Comparison of ENCODE assay signal across 16 mouse cellular contexts in the genomic region with DNA sequence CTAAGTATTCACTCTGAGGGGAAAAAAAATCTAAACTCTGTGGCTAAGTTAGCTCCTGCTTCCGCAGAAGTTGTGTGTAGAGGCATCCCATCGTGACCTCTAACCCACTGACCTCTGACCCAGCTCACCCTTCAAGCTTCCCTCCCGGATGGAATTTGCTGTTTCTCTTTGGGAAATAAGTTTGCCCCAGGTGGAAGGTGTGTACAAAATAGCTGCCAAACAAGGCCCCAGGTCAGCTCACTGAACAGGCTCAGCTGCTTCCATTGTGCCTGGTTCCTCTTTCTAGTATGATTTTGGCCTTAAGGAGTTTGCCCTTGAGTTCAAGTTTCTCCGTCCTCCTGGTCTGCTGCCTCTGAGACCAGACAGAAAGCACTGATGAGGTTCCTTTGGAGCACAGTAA. TPM values are rescaled to one million over a fixed set of nuclear protein-coding genes. Genes with fewer than 3 reads are reported as not detected.
DNase-seq lines count a peak whose midpoint lies in the region; ATAC-seq and TF ChIP-seq lines count a peak whose summit lies in the region.
"Had no signal": no experiment of that assay in that cellular context is flagged by ENCODE, and none has a peak within 500 bp of the region (broad histone marks: within the 10 kb centered on the region; RNA-seq: fewer than 3 reads in every experiment).

No protein-coding gene starts in this region.

- dilution Hi-C loops in CH12.LX (cut with MboI; ENCODE audit: extremely low pct_ligation_motif_present, extremely low pct_unique_long_range_greater_than_20kb, low sequenced_read_pairs), result no loop called here

- intact Hi-C loops in heart, adult 2 months (cut with DNase I), result no loop called here

- H3K4me2 ChIP-seq in CH12.LX (ENCODE audit: insufficient read depth, low read depth, poor library complexity, severe bottlenecking), result peak overlapping the region; percentile 33; the same call in 1 of the 2 replicates
- peak overlapping the region; percentile 37; the same call in 1 of the 2 replicates for H3K4me2 ChIP-seq in limb, embryonic 12.5 days
- H3K4me2 ChIP-seq: liver, embryonic 15.5 days; midbrain, embryonic 11.5 days had no signal

- H3K9me3 ChIP-seq in CH12.LX (replicated peaks; ENCODE audit: low read length) (no peaks in the 10 kb centered on the region), ES-E14 (ENCODE audit: control insufficient read depth, insufficient read depth, low read depth, low read length) (no peaks in the 10 kb centered on the region)
- no peaks in the 10 kb centered on the region for H3K9me3 ChIP-seq in limb, embryonic 12.5 days
- H3K9me3 ChIP-seq: liver, embryonic 15.5 days had no signal

- WGBS in heart, adult 2 months, result 53% methylated on average over 4 of the region's 4 CpGs
- 50% methylated on average over 4 of the region's 4 CpGs for WGBS in limb, embryonic 12.5 days

- peak overlapping the region; percentile 64; the same call in 1 of the 2 replicates for H3K27ac ChIP-seq in heart, adult 2 months
- H3K27ac ChIP-seq in CH12.LX (ENCODE audit: insufficient read depth, low read depth), result peak overlapping the region; percentile 27
- peak overlapping the region; percentile 12; the same call in 1 of the 2 replicates for H3K27ac ChIP-seq in ES-E14 (ENCODE audit: insufficient read depth, low read depth, low read length, poor library complexity, severe bottlenecking)
- no peak overlapping the region for H3K27ac ChIP-seq in limb, embryonic 12.5 days
- H3K27ac ChIP-seq: liver, embryonic 15.5 days had no signal

- no peak for DNase-seq in heart, adult 2 months
- no peak for DNase-seq in heart, postnatal 4 days
- no peak for DNase-seq in CH12.LX (ENCODE audit: extremely low read depth)
- no peak for DNase-seq in ES-E14 (ENCODE audit: low read depth, low spot score)
- no peak for DNase-seq in cerebellum, postnatal 4 days (ENCODE audit: low spot score in 2 of 2)
- no peak for DNase-seq in gastrocnemius, postnatal 10 days
- DNase-seq: adrenal gland, postnatal 25 days; cerebellum, adult 9-11 months; lung, postnatal 10 days; right cerebral cortex, postnatal 25 days; thymus, adult 18-20 months had no signal

- no peak for ATAC-seq in limb, embryonic 12.5 days (ENCODE audit: insufficient number of reproducible peaks, insufficient read depth, low FRiP score, low TSS enrichment, low read depth)
- ATAC-seq: activated CD4-positive, CD25-positive, alpha-beta regulatory T cell, adult 4 months; intestine, embryonic 16.5 days had no signal

- in situ Hi-C loops in CH12.LX (cut with MboI; ENCODE audit: low pct_ligation_motif_present, low pct_unique_long_range_greater_than_20kb, low sequenced_read_pairs), result loop anchor here (25.0 kb wide), 3 partner anchors 528 to 1578 kb away; no protein-coding TSS in a partner anchor
- in situ Hi-C loops in ES-E14 (cut with MboI; ENCODE audit: low sequenced_read_pairs in 2 of 2, unreplicated experiment in 2 of 2), result no loop called here

- TF ChIP-seq POLR2A in heart, adult 2 months (IDR thresholded peaks at IDR 0.05; ENCODE audit: insufficient read depth, low read depth, low read length), result no peak
- TF ChIP-seq POLR2A in CH12.LX (IDR thresholded peaks at IDR 0.05; ENCODE audit: low read depth, low read length), result no peak

- no peak overlapping the region for H3K4me3 ChIP-seq in heart, adult 2 months
- H3K4me3 ChIP-seq in CH12.LX (replicated peaks in 1 of 3; ENCODE audit: low read depth in 2 of 3, low read length in 2 of 3, poor library complexity in 1 of 3), result no peak overlapping the region
- no peak overlapping the region for H3K4me3 ChIP-seq in ES-E14 (ENCODE audit: insufficient read depth in 1 of 2, low read depth in 1 of 2, low read length in 2 of 2, poor library complexity in 1 of 2, severe bottlenecking in 1 of 2)
- H3K4me3 ChIP-seq in limb, embryonic 12.5 days (replicated peaks), result no peak overlapping the region
- H3K4me3 ChIP-seq: liver, embryonic 15.5 days had no signal

- H3K27me3 ChIP-seq in heart, adult 2 months (ENCODE audit: control insufficient read depth, insufficient read depth, low read length), result no peaks in the 10 kb centered on the region
- H3K27me3 ChIP-seq in CH12.LX (replicated peaks), result no peaks in the 10 kb centered on the region
- no peaks in the 10 kb centered on the region for H3K27me3 ChIP-seq in limb, embryonic 12.5 days

- TF ChIP-seq EP300 in heart, adult 2 months (IDR thresholded peaks at IDR 0.05; ENCODE audit: insufficient read depth, low read depth, low read length), result no peak
- TF ChIP-seq EP300 in CH12.LX (IDR thresholded peaks at IDR 0.05; ENCODE audit: low read length), result peak; percentile 73

- H3K36me3 ChIP-seq in heart, adult 2 months (ENCODE audit: control insufficient read depth, insufficient read depth, low read length), result peaks cover 24% of the 10 kb centered on the region
- H3K36me3 ChIP-seq in CH12.LX (replicated peaks in 1 of 2; ENCODE audit: control insufficient read depth in 1 of 2, insufficient read depth in 1 of 2, low read length in 1 of 2) (peaks cover 0 to 13% of the 10 kb centered on the region in 2 experiments), ES-E14 (ENCODE audit: control insufficient read depth, insufficient read depth, low read length, poor library complexity, severe bottlenecking) (no peaks in the 10 kb centered on the region)
- peaks cover 24% of the 10 kb centered on the region for H3K36me3 ChIP-seq in limb, embryonic 12.5 days
- H3K36me3 ChIP-seq: liver, embryonic 15.5 days had no signal

- peaks cover 23% of the 10 kb centered on the region for H3K4me1 ChIP-seq in heart, adult 2 months (ENCODE audit: control insufficient read depth, insufficient read depth, low read length)
- H3K4me1 ChIP-seq in CH12.LX (ENCODE audit: control insufficient read depth in 1 of 2, insufficient read depth in 2 of 2), result peaks cover 14 to 92% of the 10 kb centered on the region in 2 experiments
- H3K4me1 ChIP-seq in ES-E14 (ENCODE audit: control insufficient read depth in 2 of 2, insufficient read depth in 2 of 2, low read length in 2 of 2, poor library complexity in 1 of 2), result peaks cover 5 to 7% of the 10 kb centered on the region in 2 experiments; a peak in 2 of 4 replicates
- H3K4me1 ChIP-seq in limb, embryonic 12.5 days (replicated peaks), result peaks cover 60% of the 10 kb centered on the region

- H3K79me2 ChIP-seq in heart, adult 2 months (replicated peaks; ENCODE audit: control insufficient read depth, insufficient read depth, low read length), result 0 out of 2 replicates have a peak, but pooled peaks cover 2% of the 10 kb centered on the region
- peaks cover 27% of the 10 kb centered on the region for H3K79me2 ChIP-seq in CH12.LX (replicated peaks; ENCODE audit: control insufficient read depth, extremely low read depth, insufficient read depth, poor library complexity, severe bottlenecking)

- no peak for TF ChIP-seq RAD21 in CH12.LX (IDR thresholded peaks at IDR 0.05; ENCODE audit: low read depth, low read length)

- no peak overlapping the region; the same call in 1 of the 2 replicates for H3K9ac ChIP-seq in heart, adult 2 months (ENCODE audit: low read depth, low read length)
- H3K9ac ChIP-seq in CH12.LX (ENCODE audit: insufficient read depth, low read depth), result no peak overlapping the region
- H3K9ac ChIP-seq in ES-E14 (ENCODE audit: insufficient read depth, low read depth, low read length, poor library complexity, severe bottlenecking), result no peak overlapping the region
- H3K9ac ChIP-seq in limb, embryonic 12.5 days (replicated peaks), result no peak overlapping the region
- H3K9ac ChIP-seq: liver, embryonic 15.5 days had no signal

- TF ChIP-seq CTCF in heart, adult 2 months (IDR thresholded peaks at IDR 0.05), result no peak
- no peak for TF ChIP-seq CTCF in CH12.LX (conservative IDR thresholded peaks at IDR 0.05 in 1 of 2, IDR thresholded peaks at IDR 0.05 in 1 of 2; ENCODE audit: low read depth in 2 of 2, low read length in 2 of 2)

TF ChIP-seq in CH12.LX, 34 proteins besides CTCF, POLR2A, EP300 and RAD21 (continues in another document):
- no peak for TF ChIP-seq E2F4 (IDR thresholded peaks at IDR 0.05; ENCODE audit: insufficient replicate concordance, low read depth, low read length)
- TF ChIP-seq TCF12 (IDR thresholded peaks at IDR 0.05; ENCODE audit: low read depth, low read length), result 0 out of 2 replicates have a peak, but pooled peaks have one; percentile 18
- TF ChIP-seq ZMIZ1 (IDR thresholded peaks at IDR 0.05; ENCODE audit: low read depth, low read length), result no peak
- no peak for TF ChIP-seq CHD2 (IDR thresholded peaks at IDR 0.05; ENCODE audit: low read length)
- TF ChIP-seq SMC3 (IDR thresholded peaks at IDR 0.05; ENCODE audit: low read depth, low read length), result no peak
- no peak for TF ChIP-seq CHD1 (IDR thresholded peaks at IDR 0.05; ENCODE audit: low read depth, low read length)
- no peak for TF ChIP-seq MAFK (IDR thresholded peaks at IDR 0.05; ENCODE audit: insufficient replicate concordance, low read length)
- TF ChIP-seq IRF4 (IDR thresholded peaks at IDR 0.05; ENCODE audit: low read depth, low read length), result peak; percentile 68
- 0 out of 2 replicates have a peak, but pooled peaks have one; percentile 22 for TF ChIP-seq ETS1 (conservative IDR thresholded peaks at IDR 0.05; ENCODE audit: low read depth, low read length)
- TF ChIP-seq NRF1 (IDR thresholded peaks at IDR 0.05; ENCODE audit: low read depth, low read length), result no peak

TF ChIP-seq in ES-E14, 5 proteins besides CTCF, POLR2A, EP300 and RAD21:
- TF ChIP-seq ZC3H11A (IDR thresholded peaks at IDR 0.05; ENCODE audit: borderline replicate concordance, low read depth, low read length) (no peak), ZNF384 (IDR thresholded peaks at IDR 0.05; ENCODE audit: low read depth, low read length) (no peak), HCFC1 (IDR thresholded peaks at IDR 0.05; ENCODE audit: borderline replicate concordance, insufficient read depth, low read length) (no peak), CHD2 (IDR thresholded peaks at IDR 0.05; ENCODE audit: low read depth, low read length) (no peak), MAFK (IDR thresholded peaks at IDR 0.05; ENCODE audit: insufficient read depth, low read depth, low read length) (no peak)

RNA-seq across cellular contexts. Expression of gene Nrp2, which starts 12.6 kb away (rescaled TPM):
- total RNA-seq in heart, adult 2 months (2021), result 10 to 100 TPM; 20.7 to 29.6 TPM
- 15.6 and 24.2 TPM in 2 replicates for polyA plus RNA-seq in heart, adult 2 months (2012; rRNA removed)
- 10 to 100 TPM; 44.7 to 50.9 TPM for total RNA-seq in heart, postnatal 4 days (2021)
- total RNA-seq in CH12.LX (2012; rRNA removed) (15.6 and 17.3 TPM in 2 replicates), CH12.LX (2014; rRNA removed) (15.7 and 16.4 TPM in 2 replicates), ES-E14 (2012; rRNA removed) (14.4 and 19.0 TPM in 2 replicates)
- polyA plus RNA-seq in CH12.LX (2012; ENCODE audit: insufficient read length, low read depth), result 22.9 and 24.4 TPM in 2 replicates
- polyA plus RNA-seq in limb, embryonic 12.5 days (2016; fragmentation: Nextera tagmentation; extraction: Ambion mirVana), result 70.7 and 86.2 TPM in 2 replicates
- 10 to 100 TPM; 16.1 to 30.9 TPM for total RNA-seq in gastrocnemius, postnatal 10 days (2021)
